ENCODE assay signal across 28 mouse cellular contexts in the genomic region with DNA sequence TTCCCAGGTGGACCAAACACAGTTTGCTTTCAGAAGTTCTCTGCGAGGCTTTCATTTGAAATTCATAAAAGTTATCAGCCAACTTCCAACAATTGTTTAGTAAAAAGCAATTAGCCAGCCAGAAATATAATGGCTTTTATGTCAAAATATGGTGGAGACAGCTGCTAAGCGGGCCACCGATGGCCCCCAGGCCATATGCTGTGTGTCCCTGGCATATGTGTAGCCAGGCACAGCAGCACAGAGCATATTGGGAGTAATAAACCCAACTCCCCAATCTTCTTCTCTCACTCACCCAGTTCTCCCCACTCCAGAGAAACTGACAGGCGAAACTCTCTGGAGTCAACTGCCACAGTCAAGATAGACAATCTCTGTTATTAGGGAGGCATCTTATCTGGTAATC.
DNase-seq lines count a peak whose midpoint lies in the region; ATAC-seq and TF ChIP-seq lines count a peak whose summit lies in the region.
"Had no signal": no experiment of that assay in that cellular context is flagged by ENCODE, and none has a peak within 500 bp of the region (broad histone marks: within the 10 kb centered on the region; RNA-seq: fewer than 3 reads in every experiment).

No protein-coding gene starts in this region.

- H3K9me3 ChIP-seq in forebrain, embryonic 15.5 days = no peaks in the 10 kb centered on the region
- H3K9me3 ChIP-seq in forebrain, embryonic 12.5 days = no peaks in the 10 kb centered on the region
- H3K9me3 ChIP-seq: embryonic facial prominence, embryonic 10.5 days; embryonic facial prominence, embryonic 13.5 days; heart, embryonic 10.5 days; heart, embryonic 13.5 days; hindbrain, embryonic 15.5 days; intestine, embryonic 15.5 days had no signal

- TF ChIP-seq POLR2A in brain, embryonic 14.5 days (IDR thresholded peaks at IDR 0.05; ENCODE audit: borderline replicate concordance, extremely low read depth, insufficient read depth, insufficient read length, poor library complexity, severe bottlenecking) = no peak

- H3K4me3 ChIP-seq in forebrain, embryonic 15.5 days = no peak overlapping the region
- no peak overlapping the region for H3K4me3 ChIP-seq in forebrain, embryonic 12.5 days (replicated peaks)
- H3K4me3 ChIP-seq: embryonic facial prominence, embryonic 10.5 days; embryonic facial prominence, embryonic 13.5 days; erythroblast, embryonic 14.5 days; heart, adult 2 months; heart, embryonic 10.5 days; heart, embryonic 13.5 days; hindbrain, embryonic 15.5 days; intestine, embryonic 15.5 days had no signal

- H3K36me3 ChIP-seq in forebrain, embryonic 15.5 days = no peaks in the 10 kb centered on the region
- H3K36me3 ChIP-seq in forebrain, embryonic 12.5 days (replicated peaks) = no peaks in the 10 kb centered on the region
- H3K36me3 ChIP-seq: embryonic facial prominence, embryonic 10.5 days; embryonic facial prominence, embryonic 13.5 days; heart, embryonic 10.5 days; heart, embryonic 13.5 days; hindbrain, embryonic 15.5 days; intestine, embryonic 15.5 days had no signal

- ATAC-seq in forebrain, embryonic 15.5 days (replicated peaks) = peak; percentile 67; the same call in 1 of the 2 replicates
- no peak for ATAC-seq in forebrain, embryonic 12.5 days (ENCODE audit: low FRiP score)
- ATAC-seq: activated CD4-positive, CD25-positive, alpha-beta regulatory T cell, adult 4 months; intestine, embryonic 15.5 days had no signal

- peak; percentile 8 to 43 for DNase-seq in cerebellum, postnatal 10 days
- no peak for DNase-seq in cerebellum, adult 11-12 months
- DNase-seq in layer of hippocampus, postnatal 14 days (ENCODE audit: low spot score in 2 of 2) = peak; percentile 6 to 52
- DNase-seq in layer of hippocampus, postnatal 25 days (ENCODE audit: extremely low spot score in 1 of 2, low spot score in 1 of 2) = no peak
- DNase-seq in brain, embryonic 14.5 days (ENCODE audit: low read depth) = peak; percentile 60
- DNase-seq in frontal cortex, postnatal 14 days (ENCODE audit: low spot score in 2 of 2) = no peak
- DNase-seq: adrenal gland, adult 8-10 months; adrenal gland, postnatal 25 days; cerebellum, adult 2 months; cerebellum, adult 9-11 months; cerebellum, postnatal 36 days; embryo, embryonic 11 days; gastrocnemius, postnatal 10 days; gastrocnemius, postnatal 36 days; heart, adult 2 months; heart, postnatal 14 days; heart, postnatal 4 days; kidney, adult 11 months had no signal

- 68% methylated on average over 4 of the region's 4 CpGs for WGBS in forebrain, embryonic 15.5 days
- 89% methylated on average over 4 of the region's 4 CpGs for whole genome bisulfite sequencing in forebrain, embryonic 12.5 days

- no peaks in the 10 kb centered on the region for H3K27me3 ChIP-seq in forebrain, embryonic 15.5 days
- no peaks in the 10 kb centered on the region for H3K27me3 ChIP-seq in forebrain, embryonic 12.5 days
- H3K27me3 ChIP-seq: embryonic facial prominence, embryonic 13.5 days; heart, embryonic 13.5 days; hindbrain, embryonic 15.5 days; intestine, embryonic 15.5 days had no signal

- no peak overlapping the region; the same call in 1 of the 2 replicates for H3K27ac ChIP-seq in forebrain, embryonic 15.5 days (replicated peaks)
- H3K27ac ChIP-seq in forebrain, embryonic 12.5 days = no peak overlapping the region
- H3K27ac ChIP-seq: embryonic facial prominence, embryonic 10.5 days; embryonic facial prominence, embryonic 13.5 days; heart, adult 2 months; heart, embryonic 10.5 days; heart, embryonic 13.5 days; hindbrain, embryonic 15.5 days; intestine, embryonic 15.5 days had no signal

- no peak overlapping the region for H3K4me2 ChIP-seq in forebrain, embryonic 15.5 days (replicated peaks)
- H3K4me2 ChIP-seq in forebrain, embryonic 12.5 days = no peak overlapping the region
- H3K4me2 ChIP-seq: embryonic facial prominence, embryonic 13.5 days; heart, embryonic 13.5 days; hindbrain, embryonic 15.5 days; intestine, embryonic 15.5 days had no signal

- no peak overlapping the region for H3K9ac ChIP-seq in forebrain, embryonic 15.5 days (replicated peaks)
- H3K9ac ChIP-seq in forebrain, embryonic 12.5 days = no peak overlapping the region
- H3K9ac ChIP-seq: embryonic facial prominence, embryonic 13.5 days; heart, embryonic 13.5 days; hindbrain, embryonic 15.5 days; intestine, embryonic 15.5 days had no signal

- no peak for TF ChIP-seq CTCF in brain, embryonic 14.5 days (IDR thresholded peaks at IDR 0.05; ENCODE audit: borderline replicate concordance, extremely low read depth, insufficient read depth, insufficient read length)

- H3K4me1 ChIP-seq in forebrain, embryonic 15.5 days = no peaks in the 10 kb centered on the region
- H3K4me1 ChIP-seq in forebrain, embryonic 12.5 days = no peaks in the 10 kb centered on the region
- H3K4me1 ChIP-seq: heart, embryonic 10.5 days; heart, embryonic 13.5 days; hindbrain, embryonic 15.5 days; intestine, embryonic 15.5 days had no signal

Comparison
In these comparisons a context has a peak if more than half of its experiments do, and no peak if none do; other contexts are left out.
1. DNase-seq: peak in cerebellum, postnatal 10 days (2 of 2), layer of hippocampus, postnatal 14 days (2 of 2) and brain, embryonic 14.5 days (single experiment); none in cerebellum, adult 11-12 months (single experiment), layer of hippocampus, postnatal 25 days (0 of 2) and frontal cortex, postnatal 14 days (0 of 2).